In the genomic region with DNA sequence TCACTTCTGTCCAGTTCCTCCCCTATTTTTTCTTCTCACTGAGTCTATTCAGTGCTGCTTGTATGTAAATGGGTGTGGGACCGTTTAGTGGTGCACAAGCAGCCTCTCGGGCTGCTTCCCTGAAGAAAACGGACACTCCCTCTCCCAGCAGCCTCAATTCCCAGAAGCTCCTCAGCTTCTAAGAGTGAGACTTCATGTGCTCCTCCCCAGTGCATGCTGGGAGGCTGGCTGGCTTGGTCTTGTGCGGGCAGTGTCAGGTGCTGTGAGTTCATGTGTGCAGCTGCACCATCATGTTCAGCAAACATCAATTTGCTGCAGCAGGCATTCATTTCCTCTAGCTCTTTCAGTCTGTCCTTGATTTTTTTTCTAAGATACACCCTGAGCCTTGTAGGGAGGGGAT, we compare ENCODE assay signal across 18 mouse cellular contexts.
DNase-seq lines count a peak whose midpoint lies in the region; ATAC-seq and TF ChIP-seq lines count a peak whose summit lies in the region.
"Had no signal": no experiment of that assay in that cellular context is flagged by ENCODE, and none has a peak within 500 bp of the region (broad histone marks: within the 10 kb centered on the region; RNA-seq: fewer than 3 reads in every experiment).

No protein-coding gene starts in this region.

- TF ChIP-seq POLR2A in brain, embryonic 14.5 days (IDR thresholded peaks at IDR 0.05; ENCODE audit: borderline replicate concordance, extremely low read depth, insufficient read depth, insufficient read length, poor library complexity, severe bottlenecking): no peak

- TF ChIP-seq CTCF in brain, embryonic 14.5 days (IDR thresholded peaks at IDR 0.05; ENCODE audit: borderline replicate concordance, extremely low read depth, insufficient read depth, insufficient read length): no peak

- ATAC-seq in frontal cortex, adult (ENCODE audit: low TSS enrichment): no peak
- ATAC-seq: forebrain, embryonic 13.5 days; intestine, embryonic 15.5 days; Patski had no signal

- intact Hi-C loops in heart, postnatal 14 days (cut with DNase I): no loop called here

- DNase-seq in heart, adult 11 months: peak; percentile 80
- DNase-seq in heart, postnatal 14 days: no peak
- DNase-seq in brain, embryonic 14.5 days (ENCODE audit: low read depth): peak; percentile 24
- peak; percentile 34 to 43 for DNase-seq in thymus, postnatal 10 days (ENCODE audit: low spot score in 2 of 2)
- DNase-seq in thymus, postnatal 4 days: peak; percentile 61
- no peak for DNase-seq in lung, postnatal 36 days
- DNase-seq in urinary bladder, adult 18-20 months (ENCODE audit: low spot score in 2 of 2): no peak
- DNase-seq: adrenal gland, adult 8-10 months; adrenal gland, postnatal 36 days; cerebellum, adult 11-12 months; cerebellum, adult 9-10 months; cerebellum, postnatal 25 days; heart, adult 2 months; heart, postnatal 4 days had no signal

Comparison
In these comparisons a context has a peak if more than half of its experiments do, and no peak if none do; other contexts are left out.
1. DNase-seq: peak in heart, adult 11 months (single experiment), brain, embryonic 14.5 days (single experiment), thymus, postnatal 10 days (2 of 2) and thymus, postnatal 4 days (single experiment); none in heart, postnatal 14 days (0 of 2), lung, postnatal 36 days (single experiment) and urinary bladder, adult 18-20 months (0 of 2).